Mouse (Mus musculus) natural killer cell, adult 2 months (primary cell): Measurements from ENCODE around the gene Stk11.
A peak's percentile ranks its signal among the peaks of the same experiment; 100 is the strongest.

ENCODE experiments used
- DNase-seq, 2 experiments: peaks; one replicate each; pipeline ENCODE4 v3.0.0; 2022; ENCODE audit warnings: low spot score in 2 of 2

Gene Stk11

GRCm38 (mm10) chr10:80094684-80095083 is 20.9 kb upstream of the Stk11 start:
- no peak for DNase-seq

GRCm38 (mm10) chr10:80095547-80095946 is 20.1 kb upstream of the Stk11 start:
- DNase-seq, result no peak

- DNase-seq, result no peak
Measured at GRCm38 (mm10) chr10:80097275-80097674, 18.3 kb upstream of the Stk11 start.

GRCm38 (mm10) chr10:80098630-80099029 is 17.0 kb upstream of the Stk11 start:
- no peak for DNase-seq

- no peak for DNase-seq
Measured at GRCm38 (mm10) chr10:80100982-80101381, 14.6 kb upstream of the Stk11 start.

GRCm38 (mm10) chr10:80102216-80102915 is 13.2 kb upstream of the Stk11 start:
- peak; percentile 86 to 88 for DNase-seq

GRCm38 (mm10) chr10:80103032-80103431 is 12.6 kb upstream of the Stk11 start:
- no peak for DNase-seq

- DNase-seq, result no peak
Measured at GRCm38 (mm10) chr10:80104181-80104580, 11.4 kb upstream of the Stk11 start.

GRCm38 (mm10) chr10:80105460-80105859 is 10.1 kb upstream of the Stk11 start, which contains the start of gene Sbno2:
Gene Sbno2, minus strand, starts transcription at chr10:80105571.
- peak in 1 of 2 experiments; percentile 38 for DNase-seq

- DNase-seq, result no peak
Measured at GRCm38 (mm10) chr10:80105926-80106325, 9.7 kb upstream of the Stk11 start.

- no peak for DNase-seq
Measured at GRCm38 (mm10) chr10:80107678-80108077, 7.9 kb upstream of the Stk11 start.

GRCm38 (mm10) chr10:80114341-80115284 is 990 bp upstream of the Stk11 start:
- peak; percentile 84 to 87 for DNase-seq

- DNase-seq, result no peak
Measured at GRCm38 (mm10) chr10:80115944-80116335, 337 bp downstream of the Stk11 start.

GRCm38 (mm10) chr10:80116563-80116926 is 942 bp downstream of the Stk11 start:
- peak in 1 of 2 experiments; percentile 24 for DNase-seq

- peak; percentile 55 to 72 for DNase-seq
Measured at GRCm38 (mm10) chr10:80116927-80117691, 1.5 kb downstream of the Stk11 start.

GRCm38 (mm10) chr10:80117736-80118135 is 2.1 kb downstream of the Stk11 start:
- no peak for DNase-seq

- DNase-seq, result no peak
Measured at GRCm38 (mm10) chr10:80118552-80118951, 2.9 kb downstream of the Stk11 start.

GRCm38 (mm10) chr10:80120146-80120545 is 4.5 kb downstream of the Stk11 start:
- no peak for DNase-seq

GRCm38 (mm10) chr10:80121639-80122038 is 6.0 kb downstream of the Stk11 start:
- no peak for DNase-seq

GRCm38 (mm10) chr10:80123932-80124562 is 8.4 kb downstream of the Stk11 start:
- no peak for DNase-seq

GRCm38 (mm10) chr10:80127920-80128319 is 12.3 kb downstream of the Stk11 start:
- no peak for DNase-seq

GRCm38 (mm10) chr10:80129846-80130245 is 14.2 kb downstream of the Stk11 start:
- no peak for DNase-seq
